Mouse (Mus musculus): ENCODE measurements around the gene Gm20481. TPM values are rescaled to one million over a fixed set of nuclear protein-coding genes. Genes with fewer than 3 reads are reported as not detected.
"Not testable (repeated sequence)": the region's sequence is repeated elsewhere in the genome, so short reads cannot be mapped to it uniquely, and the experiment has no call there.

The Gm20481 gene
- polyA plus RNA-seq, 1 experiment: not detected

DNA sequence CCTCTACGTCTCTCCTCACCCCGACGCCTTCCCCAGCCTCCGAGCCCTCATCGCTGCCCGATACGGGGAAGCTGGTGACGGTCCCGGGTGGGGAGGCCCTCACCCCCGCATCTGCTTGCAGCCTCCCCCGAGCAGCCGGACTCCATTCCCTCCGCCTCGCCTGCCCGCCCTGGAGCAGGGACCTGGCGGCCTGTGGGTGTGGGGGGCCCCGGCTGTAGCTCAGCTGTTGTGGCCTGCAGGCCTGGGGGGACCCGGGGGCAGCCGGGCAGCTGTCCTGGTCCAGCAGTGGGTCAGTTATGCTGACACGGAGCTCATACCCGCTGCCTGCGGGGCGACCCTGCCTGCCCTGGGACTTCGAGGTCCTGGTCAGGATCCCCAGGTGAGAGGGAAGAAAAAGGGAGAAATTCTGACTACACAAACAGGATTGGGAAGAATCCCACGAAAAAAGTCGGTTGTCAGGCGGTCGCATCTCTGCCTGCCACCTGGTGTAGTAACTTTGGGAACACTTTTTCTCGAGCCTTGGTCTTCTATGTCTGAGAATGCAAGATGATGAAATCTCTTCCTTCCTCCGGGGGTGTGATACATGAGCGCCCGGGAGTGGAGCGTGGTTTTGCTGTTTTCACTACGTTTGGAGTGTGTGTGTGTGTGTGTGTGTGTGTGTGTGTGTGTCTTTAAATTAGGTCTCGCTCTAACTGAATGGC lies 31.9 kb downstream of the Gm20481 start:
- Histone ChIP-seq H3K79me2 (ENCODE audit: control insufficient read depth, insufficient read depth) (peaks cover 73% of the 10 kb centered on the region), H3K4me2 (ENCODE audit: low read depth) (peak overlapping the region; percentile 98), H3K36me3 (ENCODE audit: control insufficient read depth, insufficient read depth) (peaks cover 28% of the 10 kb centered on the region), H3ac (ENCODE audit: control insufficient read depth, insufficient read length) (peak overlapping the region; percentile 92), H3K4me3 (peak overlapping the region; percentile 98), H3K27me3 (ENCODE audit: control insufficient read depth, insufficient read depth, insufficient read length) (no peaks in the 10 kb centered on the region)
- peak in 2 of 3 experiments; percentile 69 to 76 for TF ChIP-seq MYOD1 (IDR thresholded peaks at IDR 0.05; ENCODE audit: control insufficient read depth in 1 of 3, insufficient read length in 2 of 3, low read depth in 2 of 3)
- TF ChIP-seq MYOG (IDR thresholded peaks at IDR 0.05; ENCODE audit: control insufficient read depth in 1 of 3, insufficient read depth in 1 of 3, insufficient read length in 2 of 3, low read depth in 2 of 3): peak in 2 of 3 experiments; percentile 83 to 85
- no peak for TF ChIP-seq REST (IDR thresholded peaks at IDR 0.05; ENCODE audit: insufficient read depth, insufficient read length)
- peak; percentile 30 for TF ChIP-seq TCF3 (IDR thresholded peaks at IDR 0.05; ENCODE audit: insufficient read length, low read depth)
- TF ChIP-seq TCF12 (IDR thresholded peaks at IDR 0.05; ENCODE audit: insufficient read depth, poor library complexity, severe bottlenecking): no peak
- peak; percentile 69; the same call in 1 of the 2 replicates for TF ChIP-seq CEBPB (IDR thresholded peaks at IDR 0.05; ENCODE audit: insufficient read depth, poor library complexity, severe bottlenecking)
- TF ChIP-seq POLR2A (IDR thresholded peaks at IDR 0.05; ENCODE audit: insufficient read length, low read depth): peak; percentile 15
- TF ChIP-seq POLR2AphosphoS2 (IDR thresholded peaks at IDR 0.05; ENCODE audit: insufficient read length, low read depth): peak; percentile 8

- H3ac ChIP-seq (ENCODE audit: control insufficient read depth, insufficient read length): peak overlapping the region; percentile 92
- peak overlapping the region; percentile 98 for H3K4me3 ChIP-seq
- peaks cover 73% of the 10 kb centered on the region for H3K79me2 ChIP-seq (ENCODE audit: control insufficient read depth, insufficient read depth)
- H3K27me3 ChIP-seq (ENCODE audit: control insufficient read depth, insufficient read depth, insufficient read length): no peaks in the 10 kb centered on the region
- peaks cover 35% of the 10 kb centered on the region for H3K36me3 ChIP-seq (ENCODE audit: control insufficient read depth, insufficient read depth)
- peak overlapping the region; percentile 98 for H3K4me2 ChIP-seq (ENCODE audit: low read depth)
- TF ChIP-seq POLR2A (IDR thresholded peaks at IDR 0.05; ENCODE audit: insufficient read length, low read depth) (peak; percentile 37), REST (IDR thresholded peaks at IDR 0.05; ENCODE audit: insufficient read depth, insufficient read length) (no peak)
Measured at GRCm38 (mm10) chr17:35002153-35002865, 32.6 kb downstream of the Gm20481 start.

DNA sequence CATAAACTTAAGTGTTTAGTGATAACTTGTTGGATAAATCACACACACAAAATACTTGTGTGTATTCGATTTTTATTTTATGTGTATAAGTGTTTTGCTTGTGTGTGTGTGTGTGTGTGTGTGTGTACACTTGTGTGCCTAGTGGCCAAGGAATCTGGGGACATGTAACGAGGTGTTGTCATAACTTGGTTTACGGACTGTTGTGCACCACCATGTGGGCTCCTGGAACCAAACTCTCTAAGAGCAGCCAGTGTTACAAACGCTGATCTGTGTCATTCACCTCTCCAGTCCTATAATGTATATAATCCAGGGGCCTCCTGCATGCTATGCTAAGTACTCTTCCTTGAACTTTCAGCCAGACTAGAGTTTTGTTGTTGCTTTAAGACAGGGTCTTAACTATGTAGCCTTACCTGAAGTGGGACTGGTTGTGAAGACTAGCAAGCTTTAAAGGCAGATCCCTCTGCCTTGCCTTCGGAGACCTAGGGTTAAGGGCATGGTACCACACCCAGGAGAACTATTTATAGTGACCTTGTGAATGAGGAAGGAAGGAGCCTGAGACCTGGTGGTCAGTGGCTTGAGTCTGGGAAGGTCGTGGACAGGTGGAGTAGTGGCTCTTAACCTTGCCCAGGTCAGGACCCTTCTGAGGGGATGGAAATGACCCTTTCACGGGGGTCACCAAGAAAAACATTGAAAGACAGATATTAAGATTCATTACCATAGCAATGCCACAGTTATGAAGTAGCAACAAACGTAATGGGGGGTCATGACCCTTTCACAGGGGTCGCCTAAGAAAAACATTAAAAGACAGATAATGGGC lies 33.5 kb downstream of the Gm20481 start:
- peak overlapping the region; percentile 98 for H3K4me3 ChIP-seq
- TF ChIP-seq POLR2A (IDR thresholded peaks at IDR 0.05; ENCODE audit: insufficient read length, low read depth) (peak; percentile 1), REST (IDR thresholded peaks at IDR 0.05; ENCODE audit: insufficient read depth, insufficient read length) (no peak), MYOD1 (IDR thresholded peaks at IDR 0.05; ENCODE audit: control insufficient read depth in 1 of 3, insufficient read length in 2 of 3, low read depth in 2 of 3) (no peak)
- H3K27me3 ChIP-seq (ENCODE audit: control insufficient read depth, insufficient read depth, insufficient read length): no peaks in the 10 kb centered on the region
- H3K4me2 ChIP-seq (ENCODE audit: low read depth): peak overlapping the region; percentile 98
- peaks cover 69% of the 10 kb centered on the region for H3K79me2 ChIP-seq (ENCODE audit: control insufficient read depth, insufficient read depth)
- H3K36me3 ChIP-seq (ENCODE audit: control insufficient read depth, insufficient read depth): peaks cover 34% of the 10 kb centered on the region
- H3ac ChIP-seq (ENCODE audit: control insufficient read depth, insufficient read length): peak overlapping the region; percentile 92

DNA sequence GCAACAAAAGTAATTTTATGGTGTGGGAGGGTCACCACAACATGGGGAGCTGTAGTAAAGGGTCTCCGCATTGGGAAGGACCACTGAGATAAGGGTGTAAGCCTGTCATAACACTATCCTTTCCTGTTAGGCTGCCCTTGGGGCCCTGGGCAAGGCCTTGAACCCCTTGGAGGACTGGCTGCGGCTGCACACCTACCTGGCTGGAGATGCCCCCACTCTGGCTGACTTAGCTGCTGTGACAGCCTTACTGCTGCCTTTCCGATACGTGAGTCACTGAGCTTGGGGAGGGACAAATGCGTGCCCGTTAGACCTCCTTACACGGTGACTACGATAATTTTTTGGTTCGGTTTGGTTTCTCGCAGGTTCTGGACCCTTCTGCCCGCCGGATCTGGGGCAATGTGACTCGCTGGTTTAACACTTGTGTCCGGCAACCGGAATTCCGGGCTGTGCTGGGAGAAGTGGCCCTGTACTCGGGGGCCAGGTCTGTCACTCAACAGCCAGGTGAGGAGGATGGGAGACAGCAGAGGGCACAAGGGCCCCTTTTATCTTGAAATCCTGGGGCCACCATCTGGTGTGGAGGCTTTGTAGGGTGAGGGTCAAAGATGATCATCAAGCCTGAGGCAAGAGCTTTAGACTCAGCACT lies 34.5 kb downstream of the Gm20481 start:
- H3ac ChIP-seq (ENCODE audit: control insufficient read depth, insufficient read length): no peak overlapping the region
- TF ChIP-seq CEBPB (IDR thresholded peaks at IDR 0.05; ENCODE audit: insufficient read depth, poor library complexity, severe bottlenecking): no peak
- TF ChIP-seq MYOD1 (IDR thresholded peaks at IDR 0.05; ENCODE audit: control insufficient read depth in 1 of 3, insufficient read length in 2 of 3, low read depth in 2 of 3): no peak
- TF ChIP-seq POLR2AphosphoS2 (IDR thresholded peaks at IDR 0.05; ENCODE audit: insufficient read length, low read depth): no peak
- no peak for TF ChIP-seq MAX (IDR thresholded peaks at IDR 0.05; ENCODE audit: low read depth)
- TF ChIP-seq MYOG (IDR thresholded peaks at IDR 0.05; ENCODE audit: control insufficient read depth in 1 of 3, insufficient read depth in 1 of 3, insufficient read length in 2 of 3, low read depth in 2 of 3): no peak
- no peak for TF ChIP-seq SRF (IDR thresholded peaks at IDR 0.05; ENCODE audit: control insufficient read depth, insufficient read length, low read depth)
- no peak for TF ChIP-seq USF1 (IDR thresholded peaks at IDR 0.05; ENCODE audit: low read depth)
- no peak for TF ChIP-seq TCF12 (IDR thresholded peaks at IDR 0.05; ENCODE audit: insufficient read depth, poor library complexity, severe bottlenecking)
- no peak for TF ChIP-seq POLR2A (IDR thresholded peaks at IDR 0.05; ENCODE audit: insufficient read length, low read depth)
- H3K27me3 ChIP-seq (ENCODE audit: control insufficient read depth, insufficient read depth, insufficient read length): no peaks in the 10 kb centered on the region
- H3K36me3 ChIP-seq (ENCODE audit: control insufficient read depth, insufficient read depth): peaks cover 37% of the 10 kb centered on the region
- no peak overlapping the region for H3K4me2 ChIP-seq (ENCODE audit: low read depth)
- peak overlapping the region; percentile 98 for H3K4me3 ChIP-seq
- peaks cover 59% of the 10 kb centered on the region for H3K79me2 ChIP-seq (ENCODE audit: control insufficient read depth, insufficient read depth)

- Histone ChIP-seq H3K4me2 (ENCODE audit: low read depth) (no peak overlapping the region), H3K79me2 (ENCODE audit: control insufficient read depth, insufficient read depth) (peaks cover 50% of the 10 kb centered on the region), H3K27me3 (ENCODE audit: control insufficient read depth, insufficient read depth, insufficient read length) (no peaks in the 10 kb centered on the region), H3K4me3 (no peak overlapping the region), H3K36me3 (ENCODE audit: control insufficient read depth, insufficient read depth) (peaks cover 42% of the 10 kb centered on the region), H3ac (ENCODE audit: control insufficient read depth, insufficient read length) (no peak overlapping the region)
- TF ChIP-seq MYOG (IDR thresholded peaks at IDR 0.05; ENCODE audit: control insufficient read depth in 1 of 3, insufficient read depth in 1 of 3, insufficient read length in 2 of 3, low read depth in 2 of 3) (no peak), REST (IDR thresholded peaks at IDR 0.05; ENCODE audit: insufficient read depth, insufficient read length) (no peak), POLR2AphosphoS2 (IDR thresholded peaks at IDR 0.05; ENCODE audit: insufficient read length, low read depth) (no peak), USF1 (IDR thresholded peaks at IDR 0.05; ENCODE audit: low read depth) (no peak), SRF (IDR thresholded peaks at IDR 0.05; ENCODE audit: control insufficient read depth, insufficient read length, low read depth) (no peak), POLR2A (IDR thresholded peaks at IDR 0.05; ENCODE audit: insufficient read length, low read depth) (no peak), MAX (IDR thresholded peaks at IDR 0.05; ENCODE audit: low read depth) (no peak), MYOD1 (IDR thresholded peaks at IDR 0.05; ENCODE audit: control insufficient read depth in 1 of 3, insufficient read length in 2 of 3, low read depth in 2 of 3) (no peak), TCF3 (IDR thresholded peaks at IDR 0.05; ENCODE audit: insufficient read length, low read depth) (no peak), E2F4 (IDR thresholded peaks at IDR 0.05; ENCODE audit: insufficient read depth) (no peak)
Measured at GRCm38 (mm10) chr17:35005158-35005557, 35.4 kb downstream of the Gm20481 start.

DNA sequence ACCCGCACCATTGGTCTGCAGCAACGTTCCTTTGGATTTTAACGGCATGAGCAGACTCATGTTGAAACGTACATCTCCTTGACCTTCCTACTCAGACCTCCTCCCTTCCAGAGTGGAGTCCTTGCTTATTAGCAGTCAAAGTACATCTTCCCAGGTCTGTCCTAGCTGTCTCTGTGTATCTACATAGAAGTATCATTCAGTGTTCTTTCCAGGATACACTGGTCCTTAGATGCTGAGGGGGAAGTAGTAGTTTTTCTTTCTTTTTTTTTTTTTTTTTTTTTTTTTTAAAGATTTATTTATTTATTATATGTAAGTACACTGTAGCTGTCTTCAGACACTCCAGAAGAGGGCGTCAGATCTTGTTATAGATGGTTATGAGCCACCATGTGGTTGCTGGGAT lies 36.2 kb downstream of the Gm20481 start:
- H3K4me2 ChIP-seq (ENCODE audit: low read depth); H3K4me3 ChIP-seq; H3K27me3 ChIP-seq (ENCODE audit: control insufficient read depth, insufficient read depth, insufficient read length); H3ac ChIP-seq (ENCODE audit: control insufficient read depth, insufficient read length): not testable (repeated sequence)
- Histone ChIP-seq H3K36me3 (ENCODE audit: control insufficient read depth, insufficient read depth) (peaks cover 45% of the 10 kb centered on the region), H3K79me2 (ENCODE audit: control insufficient read depth, insufficient read depth) (peaks cover 50% of the 10 kb centered on the region)

All from myocyte (in vitro differentiated cells).